Mouse (Mus musculus): Measurements from ENCODE around the gene Clasp1.
A peak's percentile ranks its signal among the peaks of the same experiment; 100 is the strongest.

Clasp1 gene

GRCm38 (mm10) chr1:118529213-118529612 is 140.4 kb downstream of the Clasp1 start:
- H3K36me3 ChIP-seq (ENCODE audit: control insufficient read depth, insufficient read depth, low read length, poor library complexity, severe bottlenecking) = peaks cover 29% of the 10 kb centered on the region
- DNase-seq (ENCODE audit: low read depth, low spot score) = peak; percentile 5
- H3K27me3 ChIP-seq (ENCODE audit: control insufficient read depth, insufficient read depth, low read length, poor library complexity, severe bottlenecking) = no peaks in the 10 kb centered on the region

- DNase-seq (ENCODE audit: low read depth, low spot score) = no peak
- H3K27me3 ChIP-seq (ENCODE audit: control insufficient read depth, insufficient read depth, low read length, poor library complexity, severe bottlenecking) = no peaks in the 10 kb centered on the region
- peaks cover 24% of the 10 kb centered on the region for H3K36me3 ChIP-seq (ENCODE audit: control insufficient read depth, insufficient read depth, low read length, poor library complexity, severe bottlenecking)
Measured at GRCm38 (mm10) chr1:118531259-118531658, 142.4 kb downstream of the Clasp1 start.

- Histone ChIP-seq H3K27me3 (ENCODE audit: control insufficient read depth, insufficient read depth, low read length, poor library complexity, severe bottlenecking) (no peaks in the 10 kb centered on the region), H3K36me3 (ENCODE audit: control insufficient read depth, insufficient read depth, low read length, poor library complexity, severe bottlenecking) (peaks cover 16% of the 10 kb centered on the region)
- DNase-seq (ENCODE audit: low read depth, low spot score) = no peak
Measured at GRCm38 (mm10) chr1:118536021-118536420, 147.2 kb downstream of the Clasp1 start.

- Histone ChIP-seq H3K27me3 (ENCODE audit: control insufficient read depth, insufficient read depth, low read length, poor library complexity, severe bottlenecking) (no peaks in the 10 kb centered on the region), H3K36me3 (ENCODE audit: control insufficient read depth, insufficient read depth, low read length, poor library complexity, severe bottlenecking) (peaks cover 18% of the 10 kb centered on the region)
- DNase-seq (ENCODE audit: low read depth, low spot score) = no peak
Measured at GRCm38 (mm10) chr1:118539046-118539445, 150.2 kb downstream of the Clasp1 start.

- Histone ChIP-seq H3K27me3 (ENCODE audit: control insufficient read depth, insufficient read depth, low read length, poor library complexity, severe bottlenecking) (no peaks in the 10 kb centered on the region), H3K36me3 (ENCODE audit: control insufficient read depth, insufficient read depth, low read length, poor library complexity, severe bottlenecking) (peaks cover 17% of the 10 kb centered on the region)
Measured at GRCm38 (mm10) chr1:118542880-118543279, 154.0 kb downstream of the Clasp1 start.

GRCm38 (mm10) chr1:118548769-118549168 is 159.9 kb downstream of the Clasp1 start:
- DNase-seq (ENCODE audit: low read depth, low spot score) = no peak
- H3K27me3 ChIP-seq (ENCODE audit: control insufficient read depth, insufficient read depth, low read length, poor library complexity, severe bottlenecking) = no peaks in the 10 kb centered on the region
- H3K36me3 ChIP-seq (ENCODE audit: control insufficient read depth, insufficient read depth, low read length, poor library complexity, severe bottlenecking) = peaks cover 25% of the 10 kb centered on the region

More at GRCm38 (mm10) chr1:118542880-118543279, 154.0 kb downstream of the Clasp1 start:
- DNase-seq (ENCODE audit: low read depth, low spot score) = no peak

- Histone ChIP-seq H3K27me3 (ENCODE audit: control insufficient read depth, insufficient read depth, low read length, poor library complexity, severe bottlenecking) (no peaks in the 10 kb centered on the region), H3K36me3 (ENCODE audit: control insufficient read depth, insufficient read depth, low read length, poor library complexity, severe bottlenecking) (peaks cover 27% of the 10 kb centered on the region)
- DNase-seq (ENCODE audit: low read depth, low spot score) = no peak
Measured at GRCm38 (mm10) chr1:118551152-118551551, 162.3 kb downstream of the Clasp1 start.

GRCm38 (mm10) chr1:118552071-118552470 is 163.2 kb downstream of the Clasp1 start:
- H3K36me3 ChIP-seq (ENCODE audit: control insufficient read depth, insufficient read depth, low read length, poor library complexity, severe bottlenecking) = peaks cover 27% of the 10 kb centered on the region
- H3K27me3 ChIP-seq (ENCODE audit: control insufficient read depth, insufficient read depth, low read length, poor library complexity, severe bottlenecking) = no peaks in the 10 kb centered on the region
- DNase-seq (ENCODE audit: low read depth, low spot score) = no peak

GRCm38 (mm10) chr1:118553045-118553444 is 164.2 kb downstream of the Clasp1 start:
- no peak for DNase-seq (ENCODE audit: low read depth, low spot score)

GRCm38 (mm10) chr1:118553451-118553850 is 164.6 kb downstream of the Clasp1 start:
- H3K36me3 ChIP-seq (ENCODE audit: control insufficient read depth, insufficient read depth, low read length, poor library complexity, severe bottlenecking) = peaks cover 27% of the 10 kb centered on the region
- no peaks in the 10 kb centered on the region for H3K27me3 ChIP-seq (ENCODE audit: control insufficient read depth, insufficient read depth, low read length, poor library complexity, severe bottlenecking)
- DNase-seq (ENCODE audit: low read depth, low spot score) = no peak

More at GRCm38 (mm10) chr1:118553045-118553444, 164.2 kb downstream of the Clasp1 start:
- Histone ChIP-seq H3K27me3 (ENCODE audit: control insufficient read depth, insufficient read depth, low read length, poor library complexity, severe bottlenecking) (no peaks in the 10 kb centered on the region), H3K36me3 (ENCODE audit: control insufficient read depth, insufficient read depth, low read length, poor library complexity, severe bottlenecking) (peaks cover 26% of the 10 kb centered on the region)

GRCm38 (mm10) chr1:118554961-118555360 is 166.1 kb downstream of the Clasp1 start:
- Histone ChIP-seq H3K27me3 (ENCODE audit: control insufficient read depth, insufficient read depth, low read length, poor library complexity, severe bottlenecking) (no peaks in the 10 kb centered on the region), H3K36me3 (ENCODE audit: control insufficient read depth, insufficient read depth, low read length, poor library complexity, severe bottlenecking) (peaks cover 24% of the 10 kb centered on the region)
- DNase-seq (ENCODE audit: low read depth, low spot score) = no peak

- DNase-seq (ENCODE audit: low read depth, low spot score) = no peak
- Histone ChIP-seq H3K36me3 (ENCODE audit: control insufficient read depth, insufficient read depth, low read length, poor library complexity, severe bottlenecking) (peaks cover 17% of the 10 kb centered on the region), H3K27me3 (ENCODE audit: control insufficient read depth, insufficient read depth, low read length, poor library complexity, severe bottlenecking) (no peaks in the 10 kb centered on the region)
Measured at GRCm38 (mm10) chr1:118559716-118560115, 170.9 kb downstream of the Clasp1 start.

- Histone ChIP-seq H3K36me3 (ENCODE audit: control insufficient read depth, insufficient read depth, low read length, poor library complexity, severe bottlenecking) (peaks cover 15% of the 10 kb centered on the region), H3K27me3 (ENCODE audit: control insufficient read depth, insufficient read depth, low read length, poor library complexity, severe bottlenecking) (no peaks in the 10 kb centered on the region)
- DNase-seq (ENCODE audit: low read depth, low spot score) = peak; percentile 5
Measured at GRCm38 (mm10) chr1:118564561-118564960, 175.7 kb downstream of the Clasp1 start.

- Histone ChIP-seq H3K27me3 (ENCODE audit: control insufficient read depth, insufficient read depth, low read length, poor library complexity, severe bottlenecking) (no peaks in the 10 kb centered on the region), H3K36me3 (ENCODE audit: control insufficient read depth, insufficient read depth, low read length, poor library complexity, severe bottlenecking) (peaks cover 15% of the 10 kb centered on the region)
- DNase-seq (ENCODE audit: low read depth, low spot score) = no peak
Measured at GRCm38 (mm10) chr1:118567659-118568058, 178.8 kb downstream of the Clasp1 start.

GRCm38 (mm10) chr1:118580174-118580702 is 191.4 kb downstream of the Clasp1 start:
- peaks cover 14% of the 10 kb centered on the region for H3K36me3 ChIP-seq (ENCODE audit: control insufficient read depth, insufficient read depth, low read length, poor library complexity, severe bottlenecking)
- DNase-seq (ENCODE audit: low read depth, low spot score) = no peak
- H3K27me3 ChIP-seq (ENCODE audit: control insufficient read depth, insufficient read depth, low read length, poor library complexity, severe bottlenecking) = no peaks in the 10 kb centered on the region

GRCm38 (mm10) chr1:118581179-118581578 is 192.3 kb downstream of the Clasp1 start:
- Histone ChIP-seq H3K27me3 (ENCODE audit: control insufficient read depth, insufficient read depth, low read length, poor library complexity, severe bottlenecking) (no peaks in the 10 kb centered on the region), H3K36me3 (ENCODE audit: control insufficient read depth, insufficient read depth, low read length, poor library complexity, severe bottlenecking) (peaks cover 12% of the 10 kb centered on the region)
- no peak for DNase-seq (ENCODE audit: low read depth, low spot score)

Measured in splenic B cell, adult 2 months (primary cell).